Mouse (Mus musculus) kidney, postnatal 0 days (tissue): Measurements from ENCODE around the gene Macf1. TPM values are rescaled to one million over a fixed set of nuclear protein-coding genes. Genes with fewer than 3 reads are reported as not detected.
A peak's percentile ranks its signal among the peaks of the same experiment; 100 is the strongest.

ENCODE experiments used
- ATAC-seq: fragments of 200-750 bp; cut with Nextera tagmentation; replicated peaks from 2 replicates; pipeline ENCODE4 v1.8.0; 2017; ENCODE audit warnings: low read depth, moderate number of reproducible peaks, moderate TSS enrichment, moderate library complexity; ENCODE audit not compliant: low FRiP score
- DNase-seq: peaks from one replicate; pipeline ENCODE4 v3.0.0-alpha.2; 2016; ENCODE audit warnings: low spot score
- H3K27ac ChIP-seq: fragments of 300-500 bp; sonication (generic); 2 replicates; pipeline ENCODE4 v1.5.1; 2014; ENCODE audit warnings: mild to moderate bottlenecking
- H3K27me3 ChIP-seq: fragments of 300-500 bp; sonication (generic); 2 replicates; pipeline ENCODE4 v1.6.1; 2014; ENCODE audit warnings: low read length, mixed read lengths; ENCODE audit not compliant: insufficient read depth
- H3K36me3 ChIP-seq: fragments of 300-500 bp; sonication (generic); 2 replicates; pipeline ENCODE4 v1.6.1; 2014; ENCODE audit warnings: low read length, mixed read lengths; ENCODE audit not compliant: insufficient read depth
- H3K4me1 ChIP-seq: fragments of 300-500 bp; sonication (generic); replicated peaks from 2 replicates; pipeline ENCODE4 v1.6.1; 2014; ENCODE audit warnings: antibody characterized with exemption, low read length, mixed read lengths; ENCODE audit not compliant: insufficient read depth
- H3K4me2 ChIP-seq: fragments of 300-500 bp; sonication (generic); 2 replicates; pipeline ENCODE4 v1.6.1; 2014; ENCODE audit warnings: mild to moderate bottlenecking, low read length, moderate library complexity, mixed read lengths
- H3K4me3 ChIP-seq: fragments of 300-500 bp; sonication (generic); replicated peaks from 2 replicates; pipeline ENCODE4 v1.5.1; 2014; ENCODE audit warnings: low read depth, low read length
- H3K9ac ChIP-seq: fragments of 300-500 bp; sonication (generic); 2 replicates; pipeline ENCODE4 v1.6.1; 2014; ENCODE audit warnings: low read depth, low read length
- H3K9me3 ChIP-seq: fragments of 300-500 bp; sonication (generic); replicated peaks from 2 replicates; pipeline ENCODE4 v1.6.1; 2016; ENCODE audit warnings: low read length, inconsistent platforms, mixed read lengths
- CTCF ChIP-seq: IDR thresholded peaks from 2 replicates; pipeline ENCODE4 v1.5.1; 2016; ENCODE audit warnings: antibody characterized with exemption, low read depth, mild to moderate bottlenecking, moderate library complexity
- WGBS: fragments of 180-500 bp; shearing (Covaris S2); extraction: QIAGEN DNeasy Blood & Tissue Kit; methylation state at CpG from one replicate; pipeline ENCODE4 v1.1.7; 2014; 5-methylcytosine and 5-hydroxymethylcytosine counted together
- polyA plus RNA-seq: library from polyadenylated mRNA; unstranded; fragments of >200 nt; fragmentation: Nextera tagmentation; extraction: Ambion mirVana; gene quantifications from 2 replicates; pipeline ENCODE4 v1.2.1, GENCODE M21; 2015

The Macf1 gene
- polyA plus RNA-seq, 1 experiment from 2014 or later, result 33.8 TPM

GRCm38 (mm10) chr4:123591026-123591635, 93.0 kb downstream of the Macf1 start:
- no peak for DNase-seq
- H3K27ac ChIP-seq, result no peak overlapping the region
- H3K4me1 ChIP-seq, result peaks cover 24% of the 10 kb centered on the region
- H3K4me2 ChIP-seq, result no peak overlapping the region
- no peak for ATAC-seq
- H3K27me3 ChIP-seq, result no peaks in the 10 kb centered on the region
- WGBS, result 56% methylated on average over 4 of the region's 4 CpGs
- H3K9ac ChIP-seq, result no peak overlapping the region
- TF ChIP-seq CTCF, result no peak
- no peaks in the 10 kb centered on the region for H3K36me3 ChIP-seq
- no peak overlapping the region for H3K4me3 ChIP-seq
- H3K9me3 ChIP-seq, result no peaks in the 10 kb centered on the region

- H3K9ac ChIP-seq, result no peak overlapping the region
- WGBS, result 61% methylated on average over 3 of the region's 3 CpGs
- H3K9me3 ChIP-seq, result no peaks in the 10 kb centered on the region
- no peak overlapping the region for H3K4me2 ChIP-seq
- H3K27me3 ChIP-seq, result no peaks in the 10 kb centered on the region
- no peak for DNase-seq
- no peaks in the 10 kb centered on the region for H3K36me3 ChIP-seq
- no peak overlapping the region for H3K4me3 ChIP-seq
- TF ChIP-seq CTCF, result no peak
- no peak for ATAC-seq
- peak overlapping the region; percentile 31; the same call in 1 of the 2 replicates for H3K27ac ChIP-seq
- peaks cover 15% of the 10 kb centered on the region for H3K4me1 ChIP-seq
Observed at GRCm38 (mm10) chr4:123589496-123589895, 94.7 kb downstream of the Macf1 start.

DNA sequence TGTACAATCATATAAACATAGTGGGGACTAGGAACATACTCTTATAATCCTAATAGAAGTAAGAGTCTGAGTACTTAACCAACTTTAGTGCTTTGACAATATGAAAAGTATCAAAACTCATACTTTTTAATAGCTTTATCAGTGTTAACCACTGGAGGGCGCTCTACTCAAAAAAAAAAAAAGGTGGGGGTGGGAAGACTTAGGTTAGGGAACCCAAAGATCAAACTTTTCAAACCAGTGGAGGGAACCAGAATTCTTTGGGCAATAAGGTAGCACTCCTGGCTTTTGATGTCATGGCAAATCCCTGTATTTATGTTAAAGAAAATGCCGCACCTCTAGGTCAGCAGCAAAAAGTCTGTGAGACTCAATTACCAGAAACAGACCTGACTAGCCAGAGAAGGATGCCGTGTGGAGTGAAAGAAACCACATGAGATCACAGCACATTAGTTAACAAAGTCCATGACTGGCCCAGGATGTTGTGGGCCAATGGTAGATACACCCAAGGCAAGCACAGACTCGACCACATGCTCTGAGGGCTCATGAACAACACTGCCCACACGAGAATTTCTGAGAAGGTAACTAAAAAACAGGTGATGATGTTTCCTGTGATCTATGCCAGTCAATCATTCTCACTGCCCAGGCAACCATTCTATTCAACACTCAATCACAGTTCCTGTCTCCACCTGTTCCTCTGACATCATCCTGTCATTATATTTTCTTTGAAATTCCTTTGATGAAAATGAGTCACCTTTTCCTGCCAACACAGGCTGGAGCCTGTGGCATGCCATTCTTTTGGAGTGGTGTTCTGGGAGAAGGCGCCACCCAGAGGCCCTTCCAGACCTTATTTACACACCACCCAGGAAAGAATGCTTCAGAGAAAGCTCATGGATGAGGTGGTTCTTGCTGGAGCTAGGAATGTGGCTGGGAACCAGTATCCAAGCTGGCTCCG, 95.5 kb downstream of the Macf1 start:
- TF ChIP-seq CTCF, result peak; percentile 69
- H3K27ac ChIP-seq, result peak overlapping the region; percentile 31
- no peak overlapping the region for H3K4me3 ChIP-seq
- H3K4me2 ChIP-seq, result no peak overlapping the region
- H3K4me1 ChIP-seq, result peaks cover 7% of the 10 kb centered on the region
- H3K9ac ChIP-seq, result no peak overlapping the region
- H3K27me3 ChIP-seq, result no peaks in the 10 kb centered on the region
- no peaks in the 10 kb centered on the region for H3K36me3 ChIP-seq
- no peaks in the 10 kb centered on the region for H3K9me3 ChIP-seq
- ATAC-seq (peak; percentile 66), DNase-seq (peak; percentile 60)
- 24% methylated on average over 7 of the region's 7 CpGs for WGBS

GRCm38 (mm10) chr4:123587616-123588015, 96.5 kb downstream of the Macf1 start:
- Histone ChIP-seq H3K36me3 (no peaks in the 10 kb centered on the region), H3K4me2 (no peak overlapping the region), H3K4me3 (no peak overlapping the region), H3K9ac (no peak overlapping the region), H3K27me3 (no peaks in the 10 kb centered on the region), H3K9me3 (no peaks in the 10 kb centered on the region), H3K27ac (no peak overlapping the region), H3K4me1 (no peaks in the 10 kb centered on the region; the same call in 1 of the 2 replicates)
- no peak for DNase-seq
- TF ChIP-seq CTCF, result no peak
- WGBS, result 77% methylated on average over 3 of the region's 3 CpGs
- ATAC-seq, result no peak

- no peak for ATAC-seq
- Histone ChIP-seq H3K9ac (no peak overlapping the region), H3K4me1 (no peaks in the 10 kb centered on the region), H3K9me3 (no peaks in the 10 kb centered on the region), H3K4me2 (no peak overlapping the region), H3K4me3 (no peak overlapping the region), H3K27ac (no peak overlapping the region; the same call in 1 of the 2 replicates), H3K27me3 (no peaks in the 10 kb centered on the region), H3K36me3 (no peaks in the 10 kb centered on the region)
- TF ChIP-seq CTCF, result no peak
- no peak for DNase-seq
- 54% methylated on average over 3 of the region's 3 CpGs for WGBS
Observed at GRCm38 (mm10) chr4:123584720-123585093, 99.5 kb downstream of the Macf1 start.

DNA sequence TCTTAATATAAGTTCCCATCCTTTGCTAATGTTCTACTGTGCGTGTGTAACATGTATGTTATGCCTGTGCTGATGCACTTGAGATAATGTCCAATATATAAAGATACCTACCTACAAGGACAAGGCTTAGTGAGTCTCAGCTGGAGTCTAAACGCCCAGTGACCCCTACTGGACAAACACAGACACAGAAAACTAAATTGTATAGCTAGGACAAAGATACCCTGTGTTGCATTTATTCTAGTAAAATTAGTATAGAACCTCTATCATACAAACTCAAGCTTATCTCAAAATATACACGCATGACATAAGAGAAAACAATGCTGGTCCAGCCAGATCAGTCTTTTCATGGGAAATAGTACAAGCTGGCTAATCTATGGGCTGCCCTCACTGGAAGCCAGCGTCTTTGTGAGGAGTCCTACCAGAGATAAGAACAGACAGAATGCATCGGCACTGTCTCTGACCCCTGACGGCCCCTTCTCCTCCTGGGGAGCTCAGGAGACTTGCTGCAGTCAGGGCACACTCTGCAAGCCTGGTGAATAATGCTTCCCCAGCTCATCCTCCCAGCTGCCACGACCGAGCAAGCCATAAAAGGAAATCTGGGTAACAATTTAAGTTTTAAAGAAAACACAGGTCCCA, 100.0 kb downstream of the Macf1 start:
- peak; percentile 66 for DNase-seq
- 42% methylated on average over 8 of the region's 8 CpGs for WGBS
- no peak overlapping the region for H3K9ac ChIP-seq

More for the DNA sequence above, 100.0 kb downstream of the Macf1 start:
- no peak for ATAC-seq
- H3K27me3 ChIP-seq, result no peaks in the 10 kb centered on the region
- H3K9me3 ChIP-seq, result no peaks in the 10 kb centered on the region
- no peaks in the 10 kb centered on the region for H3K4me1 ChIP-seq
- H3K27ac ChIP-seq, result no peak overlapping the region; the same call in 1 of the 2 replicates
- H3K36me3 ChIP-seq, result no peaks in the 10 kb centered on the region
- no peak overlapping the region for H3K4me2 ChIP-seq
- H3K4me3 ChIP-seq, result no peak overlapping the region
- TF ChIP-seq CTCF, result peak; percentile 81
